Mouse (Mus musculus) testis, adult 2 months (tissue): ENCODE measurements at regions not wholly inside any gene's neighbourhood (a gene's known extent, or its start where the extent isn't known, plus 50 kb on each side); places are given as distances from the start of the nearest gene placed in this dataset.

Source experiments
- H3K27ac ChIP-seq: fragments of 200-500 bp; 2 replicates; pipeline ENCODE4 v1.5.1; 2012; ENCODE audit warnings: low read depth, low read length; ENCODE audit not compliant: control insufficient read depth, insufficient read depth
- H3K27me3 ChIP-seq: fragments of 200-500 bp; 2 replicates; pipeline ENCODE4 v1.6.1; 2012; ENCODE audit warnings: mild to moderate bottlenecking, low read length, moderate library complexity; ENCODE audit not compliant: control insufficient read depth, insufficient read depth
- H3K36me3 ChIP-seq: fragments of 200-500 bp; 2 replicates; pipeline ENCODE4 v1.6.1; 2012; ENCODE audit warnings: mild to moderate bottlenecking, low read length; ENCODE audit not compliant: control insufficient read depth, insufficient read depth
- H3K4me1 ChIP-seq: fragments of 200-500 bp; 2 replicates; pipeline ENCODE4 v1.6.1; 2012; ENCODE audit warnings: low read length; ENCODE audit not compliant: control insufficient read depth, insufficient read depth
- H3K4me3 ChIP-seq: fragments of 200-500 bp; 2 replicates; pipeline ENCODE4 v1.5.1; 2012; ENCODE audit warnings: low read depth, mild to moderate bottlenecking, low read length, moderate library complexity, mixed read lengths; ENCODE audit not compliant: control insufficient read depth
- CTCF ChIP-seq: fragments of 200-500 bp; IDR thresholded peaks from 2 replicates; pipeline ENCODE4 v1.5.1; 2012; ENCODE audit warnings: low read depth, mild to moderate bottlenecking, inconsistent platforms, low read length, moderate library complexity; ENCODE audit not compliant: control insufficient read depth, insufficient read depth, insufficient replicate concordance
- POLR2A ChIP-seq: fragments of 200-500 bp; IDR thresholded peaks from 2 replicates; pipeline ENCODE4 v1.6.1; 2012; ENCODE audit warnings: low read depth, mild to moderate bottlenecking, inconsistent platforms, low read length, moderate library complexity; ENCODE audit not compliant: control insufficient read depth

DNA sequence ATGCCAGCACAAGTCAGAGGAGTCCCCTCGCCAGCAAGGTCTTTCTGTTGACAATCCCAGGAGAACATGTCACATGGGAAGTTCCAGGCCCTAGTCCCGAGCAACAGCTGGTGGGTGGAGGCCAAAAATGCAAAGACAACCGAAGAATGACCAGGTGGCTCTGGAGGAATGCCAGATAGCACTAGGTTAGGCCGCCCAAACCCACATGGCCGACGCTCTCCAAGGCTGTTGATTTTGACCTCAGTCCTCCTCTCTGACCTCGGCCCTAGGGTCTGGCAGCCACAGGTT is 76.4 kb downstream of the Rpl14 start:
- Histone ChIP-seq H3K4me1 (no peaks in the 10 kb centered on the region), H3K4me3 (no peak overlapping the region), H3K27ac (no peak overlapping the region), H3K27me3 (no peaks in the 10 kb centered on the region), H3K36me3 (no peaks in the 10 kb centered on the region)
- TF ChIP-seq POLR2A (no peak), CTCF (no peak)

DNA sequence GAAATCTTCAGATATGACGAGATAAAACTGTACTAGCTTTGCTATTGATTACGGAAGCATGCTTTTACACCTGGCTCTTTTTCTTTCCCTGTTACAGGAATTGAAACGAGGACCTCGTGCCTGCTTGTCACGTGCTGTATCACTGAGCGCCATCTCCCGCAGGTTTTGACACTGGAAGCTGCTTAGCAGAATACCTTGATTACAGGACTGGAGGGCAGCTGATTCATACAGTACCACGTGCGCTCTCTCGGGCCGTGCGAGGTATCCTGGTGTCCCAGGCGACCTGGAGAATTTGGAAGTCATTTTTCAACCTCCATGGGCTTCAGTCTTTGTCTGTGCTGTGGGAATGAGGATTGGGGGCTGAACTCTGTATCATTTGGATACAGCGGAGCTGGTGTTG is 81.5 kb downstream of the Rpl14 start:
- H3K36me3 ChIP-seq, result no peaks in the 10 kb centered on the region
- H3K4me1 ChIP-seq, result no peaks in the 10 kb centered on the region; the same call in 1 of the 2 replicates
- TF ChIP-seq POLR2A (no peak), CTCF (no peak)
- H3K27me3 ChIP-seq, result no peaks in the 10 kb centered on the region
- H3K27ac ChIP-seq, result no peak overlapping the region
- H3K4me3 ChIP-seq, result no peak overlapping the region

DNA sequence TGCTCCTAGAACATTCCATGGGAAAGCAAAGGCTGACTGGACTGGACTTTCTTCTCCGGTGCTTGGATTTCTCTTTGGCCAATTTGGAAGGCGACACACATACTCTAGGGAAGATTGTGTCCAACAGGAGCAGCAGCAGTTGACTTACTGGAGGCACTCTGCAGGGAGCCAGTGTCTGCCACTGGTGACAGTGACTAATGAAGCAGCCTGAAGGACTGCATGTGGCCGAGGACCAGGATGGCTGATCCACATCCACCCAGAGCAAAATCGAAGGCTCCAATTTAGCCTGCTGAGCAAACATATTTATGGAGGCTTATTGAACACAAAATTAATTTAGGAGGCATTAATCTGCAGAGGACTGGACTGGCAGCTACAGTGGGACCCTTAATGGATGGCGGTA is 81.9 kb downstream of the Rpl14 start:
- no peaks in the 10 kb centered on the region for H3K27me3 ChIP-seq
- no peaks in the 10 kb centered on the region; the same call in 1 of the 2 replicates for H3K4me1 ChIP-seq
- H3K27ac ChIP-seq, result no peak overlapping the region
- H3K4me3 ChIP-seq, result no peak overlapping the region
- TF ChIP-seq POLR2A, result no peak
- no peak for TF ChIP-seq CTCF
- H3K36me3 ChIP-seq, result no peaks in the 10 kb centered on the region

DNA sequence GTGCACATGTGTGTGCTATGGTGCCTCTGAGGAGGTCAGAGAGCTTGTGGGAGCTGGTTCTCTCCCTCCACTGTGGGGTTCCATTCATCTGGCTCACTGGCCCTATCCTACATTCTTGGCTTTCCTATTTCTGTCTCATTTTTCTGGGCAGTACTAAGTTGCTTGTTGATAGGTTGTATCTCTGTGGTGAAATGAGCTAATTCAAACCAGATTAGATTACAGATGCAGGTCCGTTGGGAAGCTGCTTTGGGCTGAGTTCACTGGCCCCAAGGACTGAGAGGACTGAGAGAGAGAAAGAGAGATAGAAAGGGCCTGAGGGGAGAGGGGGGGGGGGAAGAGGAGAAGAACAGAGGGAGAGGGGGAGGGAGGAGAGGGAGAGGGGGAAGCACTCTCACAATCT is 83.5 kb downstream of the Rpl14 start:
- Histone ChIP-seq H3K36me3 (no peaks in the 10 kb centered on the region), H3K27ac (no peak overlapping the region), H3K4me1 (no peaks in the 10 kb centered on the region; the same call in 1 of the 2 replicates), H3K4me3 (no peak overlapping the region), H3K27me3 (no peaks in the 10 kb centered on the region)
- TF ChIP-seq POLR2A (no peak), CTCF (no peak)

DNA sequence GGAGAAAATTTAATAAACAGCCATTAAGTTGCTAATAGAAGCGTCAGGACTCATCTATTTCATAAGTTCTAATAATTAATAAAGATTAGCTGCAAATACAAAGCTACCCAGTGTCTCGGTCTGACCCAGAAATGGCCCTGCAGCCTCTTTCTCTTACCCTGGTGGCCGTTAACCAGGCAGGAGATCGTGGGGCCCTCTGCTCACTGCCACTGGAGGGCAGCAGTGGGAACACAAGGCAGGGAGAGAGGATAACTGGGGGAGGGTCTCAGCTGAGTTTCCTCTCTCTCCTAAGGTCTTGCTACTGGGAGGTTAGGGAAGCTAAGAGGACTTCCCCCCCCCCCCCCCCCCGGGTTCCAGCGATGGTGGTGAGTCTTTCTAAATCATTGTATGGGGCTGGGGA is 85.7 kb downstream of the Rpl14 start:
- no peaks in the 10 kb centered on the region for H3K36me3 ChIP-seq
- TF ChIP-seq CTCF (peak; percentile 44; the same call in 1 of the 2 replicates), POLR2A (no peak)
- H3K27ac ChIP-seq, result no peak overlapping the region
- no peak overlapping the region for H3K4me3 ChIP-seq
- no peaks in the 10 kb centered on the region; the same call in none of the 2 replicates for H3K4me1 ChIP-seq
- H3K27me3 ChIP-seq, result no peaks in the 10 kb centered on the region

DNA sequence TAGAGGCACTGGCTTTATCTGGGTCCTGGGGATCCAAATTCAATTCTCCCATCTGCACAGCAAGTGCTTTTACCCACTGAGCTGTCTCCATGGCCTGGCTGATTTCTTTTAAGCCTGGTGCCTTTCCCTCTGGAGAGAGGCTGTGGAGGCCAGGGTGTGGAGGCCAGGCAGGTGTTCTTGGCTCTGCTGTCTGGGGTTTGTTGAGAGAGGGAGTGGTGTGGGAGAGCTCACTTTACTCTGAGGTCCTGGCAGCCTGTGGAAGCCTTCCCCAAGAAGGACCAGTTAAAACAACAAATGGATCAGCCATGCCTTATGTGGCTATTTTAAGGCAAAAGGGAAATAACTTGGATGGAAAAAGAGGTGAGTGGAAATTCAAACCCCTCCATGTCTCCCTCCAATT is 86.5 kb downstream of the Rpl14 start:
- Histone ChIP-seq H3K4me1 (no peaks in the 10 kb centered on the region; the same call in none of the 2 replicates), H3K36me3 (no peaks in the 10 kb centered on the region), H3K27ac (no peak overlapping the region), H3K4me3 (no peak overlapping the region), H3K27me3 (no peaks in the 10 kb centered on the region)
- TF ChIP-seq CTCF, result no peak
- TF ChIP-seq POLR2A, result no peak

DNA sequence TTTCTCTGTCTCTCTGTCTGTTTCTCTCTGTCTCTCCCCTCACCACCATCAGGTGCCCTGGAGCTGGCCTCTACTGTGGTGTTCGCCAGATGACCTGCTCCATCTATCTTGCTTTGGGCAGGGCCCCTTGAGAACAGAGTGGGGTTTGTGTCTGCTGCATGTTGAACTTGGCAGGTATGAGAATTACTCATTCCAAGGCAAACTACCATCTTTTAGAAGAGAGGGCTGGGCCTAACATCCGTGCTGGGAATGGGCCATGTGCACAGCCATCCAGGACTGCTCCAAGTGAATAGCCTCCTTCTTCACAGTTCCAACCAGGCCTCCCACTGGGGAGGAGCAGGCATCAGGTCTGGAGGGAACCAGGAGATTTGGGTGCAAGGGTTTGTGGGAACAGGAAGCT is 87.3 kb downstream of the Rpl14 start:
- H3K4me3 ChIP-seq, result no peak overlapping the region
- no peaks in the 10 kb centered on the region for H3K27me3 ChIP-seq
- no peak overlapping the region for H3K27ac ChIP-seq
- no peaks in the 10 kb centered on the region; the same call in none of the 2 replicates for H3K4me1 ChIP-seq
- TF ChIP-seq POLR2A (no peak), CTCF (no peak)
- no peaks in the 10 kb centered on the region for H3K36me3 ChIP-seq

DNA sequence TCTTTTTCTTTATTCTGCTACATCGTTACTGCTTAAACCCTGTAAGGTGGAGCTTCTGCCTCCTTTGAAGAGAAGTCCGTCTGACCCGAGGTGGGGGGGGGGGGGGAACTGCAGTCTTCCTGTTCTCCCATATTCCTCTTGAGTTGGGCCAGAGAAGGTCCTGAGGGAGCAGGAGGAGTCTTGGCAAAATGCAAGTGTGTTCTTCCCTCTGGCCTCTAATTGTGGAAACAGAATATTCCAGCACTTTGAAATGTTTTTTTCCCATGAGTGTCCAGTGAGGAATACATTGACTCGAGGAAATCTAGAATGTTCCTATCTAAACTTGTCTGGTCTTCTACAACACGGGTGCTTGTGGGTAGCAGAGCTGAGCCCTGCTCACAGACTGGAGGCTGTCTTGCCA is 90.0 kb downstream of the Rpl14 start:
- H3K27ac ChIP-seq, result no peak overlapping the region
- TF ChIP-seq POLR2A, result no peak
- no peak for TF ChIP-seq CTCF
- no peak overlapping the region for H3K4me3 ChIP-seq
- H3K36me3 ChIP-seq, result no peaks in the 10 kb centered on the region
- no peaks in the 10 kb centered on the region; the same call in none of the 2 replicates for H3K4me1 ChIP-seq
- no peaks in the 10 kb centered on the region for H3K27me3 ChIP-seq
